Mouse (Mus musculus) ES-E14 (cell line): ENCODE data around the gene Ldb1. TPM values are rescaled to one million over a fixed set of nuclear protein-coding genes. Genes with fewer than 3 reads are reported as not detected.
A peak's percentile ranks its signal among the peaks of the same experiment; 100 is the strongest.

Experiments used
- DNase-seq: peaks from one replicate; pipeline ENCODE4 v3.0.0-alpha.2; 2013; ENCODE audit warnings: low read depth, low spot score
- H3K27ac ChIP-seq: 2 replicates; pipeline ENCODE4 v1.5.1; 2012; ENCODE audit warnings: low read depth, mild to moderate bottlenecking, low read length, moderate library complexity, mixed read lengths; ENCODE audit not compliant: poor library complexity, insufficient read depth, severe bottlenecking
- H3K36me3 ChIP-seq: 2 replicates; pipeline ENCODE4 v1.6.1; 2012; ENCODE audit warnings: mild to moderate bottlenecking, low read length, moderate library complexity, mixed read lengths; ENCODE audit not compliant: control insufficient read depth, poor library complexity, insufficient read depth, severe bottlenecking
- H3K4me1 ChIP-seq, 2 experiments: fragments of 150-350 bp in 1 of 2; sonication (generic) in 1 of 2; 2 replicates each; pipeline ENCODE4 v1.6.1; 2012; ENCODE audit warnings: low read length in 2 of 2, mild to moderate bottlenecking in 1 of 2, mixed read lengths in 1 of 2; ENCODE audit not compliant: control insufficient read depth in 2 of 2, insufficient read depth in 2 of 2, poor library complexity in 1 of 2
- H3K4me3 ChIP-seq, 2 experiments: fragments of 150-350 bp in 1 of 2; sonication (generic) in 1 of 2; 2 replicates each; pipeline ENCODE4 v1.5.1; 2012; ENCODE audit warnings: low read length in 2 of 2, low read depth in 1 of 2, mild to moderate bottlenecking in 1 of 2, mixed read lengths in 1 of 2; ENCODE audit not compliant: insufficient read depth in 1 of 2, poor library complexity in 1 of 2, severe bottlenecking in 1 of 2
- H3K9ac ChIP-seq: 2 replicates; pipeline ENCODE4 v1.6.1; 2012; ENCODE audit warnings: low read depth, mild to moderate bottlenecking, low read length, mixed read lengths; ENCODE audit not compliant: poor library complexity, insufficient read depth, severe bottlenecking
- H3K9me3 ChIP-seq: fragments of 150-350 bp; sonication (generic); 2 replicates; pipeline ENCODE4 v1.6.1; 2012; ENCODE audit warnings: low read depth, mild to moderate bottlenecking, low read length; ENCODE audit not compliant: control insufficient read depth, insufficient read depth
- CHD2 ChIP-seq: IDR thresholded peaks from 2 replicates; pipeline ENCODE4 v1.6.1; 2014; ENCODE audit warnings: mild to moderate bottlenecking, low read depth, low read length, inconsistent platforms
- HCFC1 ChIP-seq: IDR thresholded peaks from 2 replicates; pipeline ENCODE4 v1.6.1; 2012; ENCODE audit warnings: low read length, inconsistent platforms, borderline replicate concordance; ENCODE audit not compliant: insufficient read depth
- MAFK ChIP-seq: IDR thresholded peaks from 2 replicates; pipeline ENCODE4 v1.6.1; 2014; ENCODE audit warnings: mild to moderate bottlenecking, low read depth, low read length, inconsistent platforms; ENCODE audit not compliant: insufficient read depth
- ZC3H11A ChIP-seq: IDR thresholded peaks from 2 replicates; pipeline ENCODE4 v1.6.1; 2012; ENCODE audit warnings: low read depth, mild to moderate bottlenecking, inconsistent platforms, low read length, borderline replicate concordance
- ZNF384 ChIP-seq: IDR thresholded peaks from 2 replicates; pipeline ENCODE4 v1.6.1; 2012; ENCODE audit warnings: low read depth, low read length, inconsistent platforms
- in situ Hi-C, 2 experiments: fragments of 600-800 bp; cut with MboI; formaldehyde crosslinking; loops; one replicate each; pipeline ENCODE4 v1.15.1; 2025; ENCODE audit warnings: low sequenced_read_pairs in 2 of 2, inconsistent platforms in 1 of 2; ENCODE audit not compliant: unreplicated experiment in 2 of 2
- total RNA-seq: library from RNA; depleted of rRNA; stranded (reverse); fragments of 300-350 nt; gene quantifications from 2 replicates; pipeline ENCODE4 v1.2.3, GENCODE M21; 2012

Gene Ldb1
- total RNA-seq, 1 experiment = 123 TPM

GRCm38 (mm10) chr19:46042476-46043011, 2.5 kb downstream of the Ldb1 start:
- TF ChIP-seq ZNF384 (no peak), CHD2 (no peak), HCFC1 (no peak), ZC3H11A (no peak), MAFK (no peak)
- Histone ChIP-seq H3K9ac (peak overlapping the region; percentile 67; the same call in 1 of the 2 replicates), H3K27ac (peak overlapping the region; percentile 30; the same call in 1 of the 2 replicates), H3K36me3 (peaks cover 6% of the 10 kb centered on the region; the same call in 1 of the 2 replicates), H3K9me3 (no peaks in the 10 kb centered on the region), H3K4me1 (peaks cover 6 to 13% of the 10 kb centered on the region in 2 experiments), H3K4me3 (peak overlapping the region; percentile 23 to 96)
- no peak for DNase-seq
- in situ Hi-C loops = no loop called here

- peak overlapping the region; percentile 28 to 96; a peak in 3 of 4 replicates for H3K4me3 ChIP-seq
- peak overlapping the region; percentile 67 for H3K9ac ChIP-seq
- no peak for DNase-seq
- peak overlapping the region; percentile 30; the same call in 1 of the 2 replicates for H3K27ac ChIP-seq
- in situ Hi-C loops = no loop called here
- TF ChIP-seq ZNF384 (no peak), HCFC1 (no peak), ZC3H11A (no peak), MAFK (no peak), CHD2 (no peak)
- peaks cover 3 to 9% of the 10 kb centered on the region in 2 experiments for H3K4me1 ChIP-seq
- no peaks in the 10 kb centered on the region for H3K9me3 ChIP-seq
- H3K36me3 ChIP-seq = peaks cover 6% of the 10 kb centered on the region; the same call in 1 of the 2 replicates
Measured at GRCm38 (mm10) chr19:46041933-46042475, 3.0 kb downstream of the Ldb1 start.

- H3K4me3 ChIP-seq = peak overlapping the region; percentile 28 to 96; a peak in 3 of 4 replicates
- no peaks in the 10 kb centered on the region for H3K9me3 ChIP-seq
- peak overlapping the region; percentile 60; the same call in 1 of the 2 replicates for H3K9ac ChIP-seq
- peak overlapping the region; percentile 2; the same call in 1 of the 2 replicates for H3K27ac ChIP-seq
- peaks cover 3 to 9% of the 10 kb centered on the region in 2 experiments for H3K4me1 ChIP-seq
- no peak for DNase-seq
- in situ Hi-C loops = no loop called here
- TF ChIP-seq MAFK (no peak), ZNF384 (no peak), HCFC1 (no peak)
- H3K36me3 ChIP-seq = peaks cover 6% of the 10 kb centered on the region; the same call in 1 of the 2 replicates
Measured at GRCm38 (mm10) chr19:46041299-46041932, 3.6 kb downstream of the Ldb1 start.

- H3K4me1 ChIP-seq = peaks cover 3 to 13% of the 10 kb centered on the region in 2 experiments; a peak in 3 of 4 replicates
Measured at GRCm38 (mm10) chr19:46040149-46040902, 4.7 kb downstream of the Ldb1 start.

More at GRCm38 (mm10) chr19:46040149-46040902, 4.7 kb downstream of the Ldb1 start:
- Histone ChIP-seq H3K9ac (peak overlapping the region; percentile 81; the same call in 1 of the 2 replicates), H3K9me3 (no peaks in the 10 kb centered on the region), H3K27ac (peak overlapping the region; percentile 81; the same call in 1 of the 2 replicates), H3K36me3 (peaks cover 16% of the 10 kb centered on the region), H3K4me3 (peak overlapping the region; percentile 59 to 75)
- DNase-seq = no peak
- TF ChIP-seq ZNF384 (no peak), CHD2 (no peak), ZC3H11A (no peak), HCFC1 (no peak), MAFK (no peak)
- in situ Hi-C loops = no loop called here
